Mouse (Mus musculus) left cerebral cortex, postnatal 25 days (tissue): ENCODE data around the gene Gm19684. TPM values are rescaled to one million over a fixed set of nuclear protein-coding genes. Genes with fewer than 3 reads are reported as not detected.
"Not testable (repeated sequence)": the region's sequence is repeated elsewhere in the genome, so short reads cannot be mapped to it uniquely, and the experiment has no call there.

Source experiments
- DNase-seq, 2 experiments: peaks; one replicate each; pipeline ENCODE4 v3.0.0; 2022; ENCODE audit warnings: low spot score in 2 of 2, mixed read lengths in 1 of 2
- intact Hi-C: fragments of 180-260 bp; cut with DNase I; formaldehyde crosslinking; loops from one replicate; pipeline ENCODE4 v1.15.1; 2025
- total RNA-seq, 2 experiments: library from RNA; stranded (reverse); gene quantifications; 2 replicates each; pipeline ENCODE4 v1.2.3; 2021

Gene Gm19684
- total RNA-seq, 2 experiments from 2014 or later = not detected

DNA sequence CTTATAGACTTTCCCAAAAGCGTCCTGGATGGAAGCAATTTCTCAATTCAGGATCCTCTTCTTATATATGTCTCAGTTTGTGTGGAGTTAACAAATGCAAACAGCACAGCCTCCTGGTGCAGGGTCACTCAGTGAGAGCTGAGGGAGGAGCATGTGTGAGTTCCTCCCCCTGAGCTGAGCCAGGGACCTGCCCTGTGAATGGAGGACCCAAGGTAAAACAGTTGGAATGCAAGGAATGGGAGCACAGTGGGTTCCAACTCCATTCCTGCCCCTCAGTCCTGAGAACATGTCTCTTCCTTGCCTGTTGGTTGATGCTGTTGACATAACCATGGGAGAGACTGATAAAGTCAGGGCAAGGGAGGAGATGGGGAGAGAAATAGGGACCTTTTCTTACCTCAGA, 47.6 kb downstream of the Gm19684 start:
- intact Hi-C loops, DNase-seq: not testable (repeated sequence)

DNA sequence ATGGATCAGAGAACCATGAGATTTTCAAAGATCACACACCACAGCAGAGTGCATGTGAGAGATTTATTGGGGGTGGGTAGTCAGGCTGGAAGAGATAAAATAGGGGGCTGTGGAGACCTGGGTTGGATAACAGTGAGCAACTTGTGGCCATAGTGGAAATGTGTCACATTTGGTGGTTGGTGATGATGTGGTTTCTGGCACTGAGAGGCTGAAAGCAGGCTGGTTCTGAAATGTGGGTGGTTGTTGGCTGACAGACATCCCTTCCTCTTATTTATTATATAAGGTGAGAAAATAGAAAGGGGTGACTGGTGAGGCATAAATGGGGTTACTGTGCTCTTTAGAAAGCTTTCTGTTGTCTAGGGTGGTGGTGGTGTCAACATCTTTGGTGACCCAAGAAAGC, 48.3 kb downstream of the Gm19684 start:
- intact Hi-C loops = no loop called here
- DNase-seq = no peak

- no peak for DNase-seq
- intact Hi-C loops = no loop called here
These were observed 48.9 kb downstream of the Gm19684 start for GRCm38 (mm10) chr17:36170287-36170814.

DNA sequence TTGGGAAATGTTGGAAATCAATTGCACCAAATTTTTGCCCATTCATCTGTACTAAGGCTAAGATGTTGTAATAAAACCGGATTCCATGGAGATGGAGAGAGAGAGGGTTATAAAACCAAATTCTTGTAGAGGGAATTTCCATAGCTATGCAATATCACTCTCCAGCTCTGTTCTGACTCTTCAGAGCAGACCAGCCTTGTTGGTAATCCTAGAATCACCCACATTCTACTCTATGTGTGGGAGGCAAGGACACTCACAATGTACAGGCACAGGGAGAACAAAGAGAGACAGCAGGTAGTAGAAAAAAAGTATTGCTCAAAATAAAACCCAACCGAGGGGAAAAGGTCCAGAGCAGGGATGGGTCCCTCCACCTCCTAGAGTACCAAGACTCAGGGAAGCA, 54.7 kb downstream of the Gm19684 start:
- DNase-seq, intact Hi-C loops: not testable (repeated sequence)

DNA sequence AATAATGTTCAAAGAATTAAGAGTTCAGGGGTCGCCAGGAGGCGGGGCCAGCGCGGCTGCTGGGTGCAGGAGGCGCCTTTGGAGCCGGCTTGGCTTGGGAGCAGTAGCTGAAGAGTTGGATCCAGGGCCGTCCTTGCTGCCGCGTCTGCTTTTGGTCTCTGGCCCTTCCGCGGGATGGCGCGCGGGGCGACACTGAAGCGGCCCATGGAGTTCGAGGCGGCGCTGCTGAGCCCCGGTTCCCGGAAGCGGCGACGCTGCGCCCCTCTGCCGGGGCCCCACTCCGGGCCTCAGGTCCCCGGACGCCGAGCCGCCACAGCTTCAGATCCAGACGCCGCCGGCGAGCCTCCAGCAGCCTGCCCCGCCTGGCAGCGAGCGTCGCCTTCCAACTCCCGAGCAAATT, 57.5 kb downstream of the Gm19684 start:
- DNase-seq, intact Hi-C loops: not testable (repeated sequence)

Other genes with a start within 250 kb of the Gm19684 start
- gene Dhx16, start 241.9 kb upstream of the Gm19684 start, total RNA-seq = 10 to 100 TPM; 29.5 to 32.4 TPM
- gene 2310061I04Rik, start 224.2 kb upstream of the Gm19684 start, total RNA-seq = 10 to 100 TPM; 55.4 to 59.6 TPM
- 10 to 100 TPM; 53.0 to 56.1 TPM for gene Atat1, start 211.6 kb upstream of the Gm19684 start, total RNA-seq
- 10 to 100 TPM; 35.3 to 40.1 TPM for gene Mrps18b, start 205.3 kb upstream of the Gm19684 start, total RNA-seq
- 10 to 100 TPM; 70.2 to 76.0 TPM for gene Ppp1r10, start 205.2 kb upstream of the Gm19684 start, total RNA-seq
- 10 to 100 TPM; 76.7 to 82.6 TPM for gene Abcf1, start 151.9 kb upstream of the Gm19684 start, total RNA-seq
- gene Gnl1, start 141.8 kb upstream of the Gm19684 start, total RNA-seq = 100 to 1,000 TPM; 161 to 175 TPM
- gene Prr3, start 141.4 kb upstream of the Gm19684 start, total RNA-seq = 10 to 100 TPM; 40.1 to 42.9 TPM
- gene H2-T24, start 101.1 kb upstream of the Gm19684 start, total RNA-seq = 1 to 10 TPM; 1.7 to 2.3 TPM
- gene H2-T23, start 88.8 kb upstream of the Gm19684 start, total RNA-seq = 10 to 100 TPM in 1 of 2 experiments, 1 to 10 TPM in 1; 9.9 to 10.2 TPM
- 1 to 10 TPM; 8.3 to 9.3 TPM for gene H2-T22, start 78.9 kb upstream of the Gm19684 start, total RNA-seq
- gene Gm6034, start 78.7 kb upstream of the Gm19684 start, total RNA-seq = not detected
- gene Gm11127, start 63.3 kb upstream of the Gm19684 start, total RNA-seq = 1 to 10 TPM; 1.3 TPM
- not detected for gene Gm7030, start 7.7 kb downstream of the Gm19684 start, total RNA-seq
- gene Gm8909, start 46.9 kb downstream of the Gm19684 start, total RNA-seq = not detected
- gene H2-T3, start 68.6 kb downstream of the Gm19684 start, total RNA-seq = not detected
- gene Rpp21, start 136.4 kb downstream of the Gm19684 start, total RNA-seq = 10 to 100 TPM; 40.5 to 45.3 TPM
- gene Trim39, start 150.6 kb downstream of the Gm19684 start, total RNA-seq = 10 to 100 TPM; 20.7 to 22.9 TPM
- not detected for gene H2-M10.2, start 164.8 kb downstream of the Gm19684 start, total RNA-seq
- not detected for gene H2-M10.1, start 204.5 kb downstream of the Gm19684 start, total RNA-seq
- gene H2-M10.3, start 246.7 kb downstream of the Gm19684 start, total RNA-seq = not detected